Mouse (Mus musculus) Patski (cell line): ENCODE results near the gene Prdx3. TPM values are rescaled to one million over a fixed set of nuclear protein-coding genes. Genes with fewer than 3 reads are reported as not detected.

ENCODE experiments used
- ATAC-seq: fragments of 100-300 bp; one replicate; pipeline ENCODE4 v1.8.0; 2021
- CTCF ChIA-PET: fragments of 350-600 bp; sonication (Branson Sonifier 250); formaldehyde crosslinking; loops from one replicate; lab custom pipeline; 2022; ENCODE audit warnings: inconsistent platforms; lab: Charles Lee
- POLR2A ChIA-PET: fragments of 350-600 bp; sonication (Branson Sonifier 250); formaldehyde crosslinking; loops from one replicate; lab custom pipeline; 2022; ENCODE audit warnings: antibody characterized with exemption, inconsistent platforms; lab: Charles Lee
- DNase-seq: peaks from one replicate; pipeline ENCODE4 v3.0.0-alpha.2; 2011; ENCODE audit warnings: low read depth, low spot score
- H3K27me3 ChIP-seq: fragments of 371-371 bp; one replicate; pipeline ENCODE4 v1.5.1; 2021
- CTCF ChIP-seq: fragments of 100-300 bp; IDR thresholded peaks from one replicate; pipeline ENCODE4 v1.5.1; 2021
- in situ Hi-C: fragments of 300-500 bp; cut with MboI; formaldehyde crosslinking; loops from 3 replicates; pipeline ENCODE4 v1.11.1; 2018; ENCODE audit warnings: low pct_unique_long_range_greater_than_20kb, mixed read lengths
- polyA plus RNA-seq: library from polyadenylated mRNA; unstranded; gene quantifications from one replicate; pipeline ENCODE4 v1.2.3, GENCODE M21; 2021

Prdx3 gene
- polyA plus RNA-seq, 1 experiment from 2014 or later, result 155 TPM

- in situ Hi-C loops, result no loop called here
- ATAC-seq (no peak), DNase-seq (no peak)
- ChIA-PET POLR2A (interaction anchor here (0.6 kb wide), 1 partner anchor 105 kb away, joined by 3 read pairs; no protein-coding TSS in a partner anchor), CTCF (interaction anchor here (0.6 to 1.9 kb wide), 19 partner anchors 9 to 192 kb away, joined by 3 to 12 read pairs (median 4); no protein-coding TSS in a partner anchor)
- TF ChIP-seq CTCF, result peak; percentile 95
- H3K27me3 ChIP-seq, result no peaks in the 10 kb centered on the region
Observed at GRCm38 (mm10) chr19:60891934-60892547, 17.7 kb upstream of the Prdx3 start.

- ChIA-PET CTCF (interaction anchor here (1.5 to 6.4 kb wide), 4 partner anchors 21 to 199 kb away, joined by 3 to 66 read pairs (median 12); no protein-coding TSS in a partner anchor), POLR2A (no interaction called here)
- in situ Hi-C loops, result no loop called here
Observed at GRCm38 (mm10) chr19:60891123-60891470, 16.7 kb upstream of the Prdx3 start.

GRCm38 (mm10) chr19:60890391-60891122 lies 16.2 kb upstream of the Prdx3 start:
- TF ChIP-seq CTCF, result no peak
- ChIA-PET POLR2A (interaction anchor here (0.9 kb wide), 1 partner anchor 16 kb away, joined by 3 read pairs; no protein-coding TSS in a partner anchor), CTCF (interaction anchor here (1.1 to 6.4 kb wide), 6 partner anchors 14 to 199 kb away, joined by 3 to 66 read pairs (median 11); no protein-coding TSS in a partner anchor)
- DNase-seq (no peak), ATAC-seq (peak; percentile 5)
- in situ Hi-C loops, result no loop called here
- H3K27me3 ChIP-seq, result no peaks in the 10 kb centered on the region

More at GRCm38 (mm10) chr19:60891123-60891470, 16.7 kb upstream of the Prdx3 start:
- no peak for TF ChIP-seq CTCF
- H3K27me3 ChIP-seq, result no peaks in the 10 kb centered on the region
- DNase-seq, result no peak
- no peak for ATAC-seq

GRCm38 (mm10) chr19:60889714-60890315 lies 15.5 kb upstream of the Prdx3 start, which contains the start of gene Grk5:
Gene Grk5, plus strand, starts transcription at chr19:60889749.
- in situ Hi-C loops, result loop anchor here (5.0 kb wide), 1 partner anchor 197 kb away; no protein-coding TSS in a partner anchor
- no peaks in the 10 kb centered on the region for H3K27me3 ChIP-seq
- POLR2A ChIA-PET, result interaction anchor here (0.7 to 1.7 kb wide), 5 partner anchors 15 to 195 kb away, joined by 3 to 5 read pairs (median 3); no protein-coding TSS in a partner anchor
- CTCF ChIA-PET, result interaction anchor here (0.9 to 6.4 kb wide), 12 partner anchors 13 to 222 kb away, joined by 3 to 66 read pairs (median 4); no protein-coding TSS in a partner anchor
- DNase-seq (no peak), ATAC-seq (peak; percentile 94)
- peak; percentile 100 for TF ChIP-seq CTCF

- DNase-seq, result no peak
- ChIA-PET POLR2A (interaction anchor here (0.7 to 1.7 kb wide), 4 partner anchors 14 to 195 kb away, joined by 3 to 5 read pairs (median 3); no protein-coding TSS in a partner anchor), CTCF (interaction anchor here (0.9 to 6.4 kb wide), 12 partner anchors 13 to 223 kb away, joined by 3 to 66 read pairs (median 4); no protein-coding TSS in a partner anchor)
- no peak for TF ChIP-seq CTCF
- H3K27me3 ChIP-seq, result no peaks in the 10 kb centered on the region
- in situ Hi-C loops, result loop anchor here (5.0 kb wide), 1 partner anchor 198 kb away; no protein-coding TSS in a partner anchor
- ATAC-seq, result peak; percentile 32
Observed at GRCm38 (mm10) chr19:60889101-60889713, 14.9 kb upstream of the Prdx3 start.

- POLR2A ChIA-PET, result no interaction called here
Observed at GRCm38 (mm10) chr19:60887637-60888036, 13.3 kb upstream of the Prdx3 start.

GRCm38 (mm10) chr19:60883129-60883528 lies 8.8 kb upstream of the Prdx3 start:
- in situ Hi-C loops, result no loop called here
- H3K27me3 ChIP-seq, result peaks cover 3% of the 10 kb centered on the region
- TF ChIP-seq CTCF, result peak; percentile 80
- POLR2A ChIA-PET, result no interaction called here
- CTCF ChIA-PET, result interaction anchor here (0.7 to 1.8 kb wide), 7 partner anchors 8 to 215 kb away, joined by 3 to 22 read pairs (median 5); no protein-coding TSS in a partner anchor
- no peak for DNase-seq
- ATAC-seq, result peak; percentile 85

More at GRCm38 (mm10) chr19:60887637-60888036, 13.3 kb upstream of the Prdx3 start:
- CTCF ChIA-PET, result interaction anchor here (1.2 to 6.4 kb wide), 5 partner anchors 13 to 210 kb away, joined by 3 to 66 read pairs (median 4); partner anchors contain the start of gene Prdx3
- in situ Hi-C loops, result loop anchor here (5.0 kb wide), 1 partner anchor 200 kb away; no protein-coding TSS in a partner anchor
- H3K27me3 ChIP-seq, result no peaks in the 10 kb centered on the region
- no peak for TF ChIP-seq CTCF
- ATAC-seq (no peak), DNase-seq (no peak)

- ATAC-seq, result no peak
Observed at GRCm38 (mm10) chr19:60873501-60873900, 855 bp downstream of the Prdx3 start.

GRCm38 (mm10) chr19:60872272-60872671 lies 2.1 kb downstream of the Prdx3 start:
- DNase-seq (no peak), ATAC-seq (no peak)
- ChIA-PET POLR2A (no interaction called here), CTCF (interaction anchor here (1.2 kb wide), 1 partner anchor 212 kb away, joined by 3 read pairs; no protein-coding TSS in a partner anchor)
- in situ Hi-C loops, result no loop called here
- H3K27me3 ChIP-seq, result no peaks in the 10 kb centered on the region
- TF ChIP-seq CTCF, result no peak

More at GRCm38 (mm10) chr19:60873501-60873900, 855 bp downstream of the Prdx3 start:
- in situ Hi-C loops, result no loop called here
- no peaks in the 10 kb centered on the region for H3K27me3 ChIP-seq
- POLR2A ChIA-PET, result interaction anchor here (0.7 to 1.0 kb wide), 2 partner anchors 16 to 17 kb away, joined by 3 read pairs; partner anchors contain the start of gene Grk5
- CTCF ChIA-PET, result interaction anchor here (0.7 kb wide), 1 partner anchor 16 kb away, joined by 3 read pairs; the partner anchor contains the start of gene Grk5
- no peak for DNase-seq
- TF ChIP-seq CTCF, result no peak
